Mouse (Mus musculus) layer of hippocampus, postnatal 14 days (tissue): ENCODE data around the gene Ndn. TPM values are rescaled to one million over a fixed set of nuclear protein-coding genes. Genes with fewer than 3 reads are reported as not detected.
A peak's percentile ranks its signal among the peaks of the same experiment; 100 is the strongest.

Experiments used
- DNase-seq, 2 experiments: peaks; one replicate each; pipeline ENCODE4 v3.0.0; 2021 to 2022; ENCODE audit warnings: low spot score in 2 of 2, mixed read lengths in 1 of 2
- long read RNA-seq, 2 experiments: library from polyadenylated mRNA; stranded (forward); transcript quantifications; one replicate each; pipeline ENCODE4 v2.0.0; 2021
- total RNA-seq, 2 experiments: library from RNA; stranded (reverse); gene quantifications; 2 replicates each; pipeline ENCODE4 v1.2.3; 2021

Ndn gene
- 100 to 1,000 TPM; 157 to 162 TPM for total RNA-seq
- long read RNA-seq, experiment 1, transcript Ndn-201 (1 exons, 3,694 nt), result major isoform, 478 of 478 reads
- long read RNA-seq, experiment 1, partial matches to known transcripts, result 0 of 478 reads
- long read RNA-seq, experiment 1, other reads (novel, unspliced or antisense), result 0 of 478 reads
- long read RNA-seq, experiment 2, transcript Ndn-201 (1 exons, 3,694 nt), result major isoform, 617 of 617 reads
- long read RNA-seq, experiment 2, partial matches to known transcripts, result 0 of 617 reads
- long read RNA-seq, experiment 2, other reads (novel, unspliced or antisense), result 0 of 617 reads

DNA sequence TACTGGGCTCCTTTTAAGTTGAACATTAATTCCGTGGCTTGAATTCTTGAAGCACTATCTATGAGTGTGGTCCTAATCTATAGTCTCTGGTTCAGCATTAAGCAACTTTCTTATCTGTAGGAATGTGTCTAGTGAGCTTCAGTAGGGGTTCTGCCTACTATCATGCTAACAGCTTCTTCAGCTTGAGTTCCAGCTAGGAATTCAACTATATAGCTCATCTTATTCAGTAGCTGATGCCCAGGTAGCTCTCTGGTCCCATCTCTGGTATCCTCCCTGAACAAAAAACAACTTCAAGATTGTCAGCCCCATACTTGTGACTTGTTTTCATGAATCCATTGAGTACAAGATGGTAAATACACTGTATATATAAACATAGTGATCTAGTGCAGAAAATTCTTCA lies at the start of gene Ndn:
Gene Ndn, plus strand, starts transcription at position 301 of the 400 bp plus-strand sequence.
- DNase-seq, result no peak

DNA sequence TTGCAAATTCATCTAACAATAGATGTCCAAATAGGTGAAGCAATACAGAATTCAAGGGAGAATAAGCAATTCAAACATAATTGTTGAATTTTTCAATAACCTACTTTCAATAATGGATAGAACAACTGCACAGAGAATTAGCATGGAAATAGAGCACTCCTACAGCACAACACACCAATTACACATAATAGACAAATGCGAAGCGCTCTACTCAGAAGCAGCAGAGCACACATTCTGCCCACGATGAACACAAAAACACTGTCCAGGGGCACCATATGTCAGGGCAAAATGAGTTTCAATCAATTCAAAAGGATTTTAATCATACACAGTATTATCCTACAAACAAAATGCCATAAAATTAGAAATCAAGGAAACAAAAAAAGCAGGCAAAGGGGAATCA lies 43.9 kb upstream of the Ndn start:
- no peak for DNase-seq

DNA sequence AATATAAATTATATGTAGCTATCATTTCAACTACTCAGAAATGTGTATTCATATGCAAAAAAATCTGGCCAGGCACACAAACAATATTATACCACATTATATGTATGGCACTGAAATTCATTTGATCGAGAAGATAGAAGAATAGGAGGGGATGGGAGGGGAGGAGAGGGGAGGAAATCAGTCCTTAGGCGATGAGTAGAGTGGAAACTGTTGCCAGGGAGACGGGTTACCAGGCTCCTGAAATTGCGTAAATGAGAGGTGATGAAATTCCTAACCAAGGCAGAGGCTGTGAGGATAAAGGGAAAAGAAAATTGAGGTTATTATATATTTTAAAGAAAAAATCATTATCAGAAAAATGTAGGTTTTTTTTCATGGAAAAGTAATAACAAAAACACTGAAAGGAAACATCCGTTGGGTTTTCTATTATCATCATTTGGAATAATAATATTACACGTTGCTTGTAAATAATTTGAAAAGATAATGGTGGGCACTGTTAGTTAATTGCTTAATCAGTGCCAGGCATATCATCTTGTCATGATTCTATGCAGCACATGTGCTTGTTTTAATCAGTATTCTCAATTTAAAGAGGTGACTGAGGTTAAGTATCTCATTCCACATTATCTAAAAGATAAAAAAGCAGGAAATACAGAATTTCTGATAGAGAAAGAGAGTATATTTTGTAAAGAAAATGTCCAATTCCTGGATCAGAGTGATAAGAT lies 39.3 kb upstream of the Ndn start:
- peak in 1 of 2 experiments; percentile 31 for DNase-seq

DNA sequence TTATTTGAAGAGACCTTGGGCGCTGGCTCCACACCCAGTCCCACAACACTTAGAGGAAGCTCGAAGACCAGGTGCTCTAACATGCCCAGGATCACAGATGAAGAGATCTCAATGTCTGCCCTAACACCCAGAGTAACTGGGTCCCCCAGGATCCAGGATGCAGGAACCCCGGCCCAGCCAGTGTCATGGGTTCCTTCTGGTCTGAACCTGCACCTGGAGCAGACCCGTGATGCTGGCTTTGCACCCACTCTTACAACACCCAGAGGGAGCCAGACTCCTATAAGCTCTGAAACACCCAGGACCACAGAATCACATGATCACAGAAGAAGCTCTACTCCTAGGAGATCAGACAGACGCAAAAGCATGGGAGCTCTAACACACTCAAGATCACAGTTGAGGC lies 29.6 kb upstream of the Ndn start:
- DNase-seq, result no peak

DNA sequence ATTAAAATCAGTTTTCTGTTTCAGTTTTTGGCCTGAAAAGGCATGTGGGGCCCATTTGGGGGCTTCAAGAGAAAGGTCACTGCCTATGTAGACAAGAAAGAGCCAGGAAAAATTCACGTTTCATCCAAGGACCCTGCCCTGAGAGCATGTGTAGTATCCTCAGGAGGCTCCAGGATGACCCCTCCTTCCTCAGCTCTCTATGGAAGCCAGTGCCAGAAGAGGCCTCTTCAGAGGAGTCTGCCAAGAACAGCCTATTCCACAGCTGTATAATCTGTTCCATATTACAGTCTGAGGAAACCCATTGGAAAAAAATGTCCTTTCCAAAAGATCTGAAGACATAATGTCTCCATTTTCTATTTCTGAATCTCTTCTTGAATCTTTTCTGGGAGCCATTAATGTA lies 958 bp upstream of the Ndn start:
- no peak for DNase-seq

DNA sequence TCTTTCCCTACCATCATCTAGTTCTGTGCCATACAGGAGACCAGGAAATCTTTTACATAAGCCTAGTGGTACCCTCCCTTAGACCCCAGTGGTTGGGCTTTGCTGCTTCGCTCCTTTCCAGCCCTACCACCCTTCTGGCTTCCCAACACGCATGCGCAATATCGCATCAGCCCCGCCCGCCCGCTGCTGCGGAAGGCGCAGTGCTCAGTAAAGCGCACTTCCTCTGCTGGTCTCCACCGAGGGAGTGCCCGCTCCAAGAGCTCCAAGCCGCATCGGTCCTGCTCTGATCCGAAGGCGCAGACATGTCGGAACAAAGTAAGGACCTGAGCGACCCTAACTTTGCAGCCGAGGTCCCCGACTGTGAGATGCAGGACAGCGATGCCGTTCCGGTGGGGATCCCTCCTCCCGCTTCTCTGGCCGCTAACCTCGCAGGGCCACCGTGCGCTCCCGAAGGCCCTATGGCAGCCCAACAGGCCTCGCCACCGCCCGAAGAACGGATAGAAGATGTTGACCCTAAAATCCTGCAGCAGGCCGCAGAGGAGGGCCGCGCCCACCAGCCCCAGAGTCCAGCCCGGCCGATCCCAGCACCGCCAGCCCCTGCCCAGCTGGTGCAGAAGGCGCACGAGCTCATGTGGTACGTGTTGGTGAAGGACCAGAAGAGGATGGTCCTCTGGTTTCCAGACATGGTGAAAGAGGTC lies 1.9 kb downstream of the Ndn start:
- peak; percentile 75 to 85 for DNase-seq

DNA sequence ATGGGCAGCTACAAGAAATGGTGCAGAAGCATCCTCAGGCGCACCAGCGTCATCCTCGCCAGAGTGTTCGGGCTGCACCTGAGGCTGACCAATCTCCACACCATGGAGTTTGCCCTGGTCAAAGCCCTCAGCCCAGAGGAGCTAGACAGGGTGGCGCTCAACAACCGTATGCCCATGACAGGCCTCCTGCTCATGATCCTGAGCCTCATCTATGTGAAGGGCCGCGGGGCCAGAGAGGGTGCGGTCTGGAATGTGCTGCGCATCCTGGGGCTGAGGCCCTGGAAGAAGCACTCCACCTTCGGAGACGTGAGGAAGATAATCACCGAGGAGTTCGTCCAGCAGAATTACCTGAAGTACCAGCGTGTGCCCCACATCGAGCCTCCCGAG lies 2.4 kb downstream of the Ndn start:
- DNase-seq, result peak; percentile 1 to 2

DNA sequence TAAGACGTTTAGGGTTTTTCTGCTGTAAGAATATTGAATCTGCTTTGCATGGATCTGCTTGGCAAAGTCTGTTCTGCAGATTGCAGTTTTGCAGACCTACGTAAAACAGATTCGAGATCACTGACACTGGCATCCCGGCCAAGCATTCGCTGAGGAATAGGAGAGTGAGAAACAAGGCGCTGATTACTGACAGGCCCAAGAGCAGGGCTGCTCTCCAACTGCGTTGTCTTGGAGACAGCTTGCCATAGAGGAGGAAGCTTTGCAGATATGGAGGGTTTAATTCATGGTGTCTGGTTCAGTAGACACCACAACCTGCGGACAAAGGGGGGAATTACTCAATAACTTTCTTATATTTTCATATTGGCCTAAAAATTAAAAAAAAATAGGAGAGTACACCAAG lies 4.9 kb downstream of the Ndn start:
- peak in 1 of 2 experiments; percentile 5 for DNase-seq

DNA sequence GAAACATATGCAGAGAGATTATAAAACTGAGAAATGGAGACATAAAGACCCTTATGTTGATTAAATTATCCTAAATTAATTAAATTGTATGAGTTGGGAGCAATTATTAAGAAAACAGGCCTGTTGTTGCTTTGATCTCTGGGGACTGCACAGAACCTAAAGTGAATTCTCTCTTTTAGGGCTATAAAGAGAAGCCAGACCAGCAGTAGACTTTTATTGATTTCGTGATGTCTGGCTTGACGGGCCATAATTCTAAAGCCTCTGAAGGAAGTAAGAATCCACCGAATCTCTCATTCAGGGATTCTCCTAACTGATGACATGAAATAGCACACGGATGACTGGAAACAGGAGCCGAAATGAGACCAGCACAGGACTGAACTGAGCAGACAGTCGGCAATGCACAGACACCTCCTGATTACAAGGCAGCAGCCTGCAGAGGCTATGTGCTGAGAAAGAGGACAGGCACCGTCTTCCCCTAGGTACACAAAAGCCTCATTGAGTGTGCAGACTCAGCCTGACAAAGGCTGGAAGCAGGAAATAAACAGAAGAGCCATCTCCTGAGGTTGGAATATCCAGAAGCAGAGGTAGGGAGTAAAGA lies 18.8 kb downstream of the Ndn start:
- DNase-seq, result no peak

DNA sequence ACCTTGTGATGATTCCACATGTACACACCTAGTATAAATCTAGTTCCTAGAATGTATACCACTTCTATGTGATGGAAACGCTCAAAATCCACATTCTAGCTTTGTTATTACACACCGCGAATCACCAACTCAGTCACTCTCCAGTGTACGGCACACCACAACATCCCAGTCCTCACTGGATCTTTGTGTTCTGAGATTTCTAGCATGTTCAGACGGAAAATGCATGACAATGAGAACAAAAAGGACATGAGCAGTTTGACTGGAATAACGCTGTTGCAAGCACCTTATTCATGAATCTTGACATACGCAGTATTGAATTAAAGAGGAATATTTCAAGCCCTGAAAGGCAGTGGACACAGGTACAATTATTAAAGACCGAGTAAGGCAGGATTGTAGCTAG lies 20.4 kb downstream of the Ndn start:
- DNase-seq, result no peak

DNA sequence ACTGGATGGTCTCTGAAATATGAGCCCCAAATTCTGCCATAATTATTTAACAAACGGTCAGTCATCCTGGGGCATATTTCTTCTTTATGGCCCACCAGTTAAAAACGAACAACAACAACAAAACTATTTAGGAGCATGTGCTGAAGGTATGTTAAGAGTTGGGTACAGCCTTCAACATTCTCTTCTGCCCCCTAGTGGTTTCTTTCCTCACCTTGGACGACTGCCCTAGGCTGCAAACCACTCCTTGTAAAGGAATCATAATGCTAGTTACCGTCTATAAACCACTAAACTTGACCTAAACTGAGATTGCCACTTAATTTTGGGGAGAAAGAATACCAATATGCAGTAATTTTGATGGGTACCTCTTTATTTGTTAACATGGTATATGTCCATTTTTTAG lies 29.3 kb downstream of the Ndn start:
- no peak for DNase-seq

DNA sequence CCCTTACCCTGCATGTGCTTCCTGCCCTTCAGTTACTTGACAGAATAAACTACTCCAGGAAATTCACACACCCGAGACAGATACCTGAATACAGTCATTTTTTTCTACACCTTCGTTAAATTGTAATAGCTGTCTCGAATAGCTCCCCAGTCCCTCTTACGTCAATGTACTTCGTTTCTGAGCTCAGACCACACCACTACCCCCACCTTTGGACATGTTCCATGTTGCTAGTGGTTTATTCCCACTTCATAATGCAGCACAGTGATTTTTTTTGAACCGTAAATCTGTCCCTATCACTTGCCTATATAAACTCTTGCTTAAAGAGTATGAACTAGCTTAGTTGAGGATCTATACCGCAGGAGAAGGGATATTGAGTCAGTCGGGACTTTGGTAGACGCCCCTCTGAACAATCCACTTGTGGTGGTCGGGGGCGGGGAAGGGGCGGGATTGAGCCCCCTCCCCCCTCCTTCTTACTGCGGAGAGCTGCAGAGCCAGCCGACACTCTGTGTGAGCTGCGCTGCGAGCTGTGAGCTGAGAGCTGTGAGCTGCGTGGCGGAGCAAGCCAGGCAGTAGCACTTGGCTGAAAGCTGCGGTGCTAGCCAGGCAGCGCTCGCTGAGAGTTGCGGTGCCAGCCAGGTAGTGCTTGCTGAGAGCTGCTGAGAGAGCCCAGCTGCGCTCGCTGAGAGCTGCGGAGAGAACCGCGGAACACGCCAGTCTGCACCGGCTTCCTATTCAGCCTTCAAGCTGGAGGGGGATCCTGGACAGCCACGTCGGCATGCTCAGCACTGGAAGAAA lies 30.3 kb downstream of the Ndn start, which contains the start of gene Magel2:
Gene Magel2, plus strand, starts transcription at position 501 of the 795 bp plus-strand sequence.
- DNase-seq, result no peak

DNA sequence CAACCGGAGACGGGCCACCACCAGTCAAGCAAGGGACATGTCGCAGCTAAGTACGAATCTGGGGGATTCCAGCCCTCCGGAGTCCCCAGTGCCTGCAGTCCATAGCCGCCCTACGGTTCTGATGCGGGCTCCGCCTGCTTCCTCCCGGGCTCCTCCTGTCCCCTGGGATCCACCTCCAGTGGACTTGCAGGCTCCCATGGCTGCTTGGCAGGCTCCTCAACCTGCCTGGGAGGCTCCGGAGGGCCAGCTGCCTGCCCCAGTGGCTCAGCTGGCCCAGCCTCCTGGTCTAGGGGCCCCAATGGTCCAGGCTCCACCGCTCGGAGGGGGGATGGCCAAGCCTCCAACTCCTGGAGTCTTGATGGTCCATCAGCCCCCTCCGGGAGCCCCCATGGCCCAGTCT lies 30.9 kb downstream of the Ndn start:
- DNase-seq, result no peak

DNA sequence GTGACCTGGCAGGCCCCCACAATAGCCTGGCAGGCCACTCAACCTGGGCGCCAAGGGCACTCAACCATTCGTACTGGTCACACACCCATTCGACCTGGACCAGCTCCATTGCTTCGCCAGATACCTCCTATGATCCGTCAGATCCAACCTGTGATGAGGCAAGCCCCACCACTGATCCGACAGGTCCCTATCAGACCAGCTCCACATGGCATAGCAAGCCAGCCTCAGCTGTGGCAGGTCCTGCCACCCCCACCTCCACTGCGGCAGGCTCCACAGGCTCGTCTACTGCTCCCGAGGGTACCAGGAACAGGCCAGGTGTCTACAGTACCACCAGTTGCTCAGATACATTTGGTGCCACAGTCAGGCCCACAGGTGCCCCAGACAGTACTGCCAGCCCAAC lies 32.2 kb downstream of the Ndn start:
- DNase-seq, result no peak

DNA sequence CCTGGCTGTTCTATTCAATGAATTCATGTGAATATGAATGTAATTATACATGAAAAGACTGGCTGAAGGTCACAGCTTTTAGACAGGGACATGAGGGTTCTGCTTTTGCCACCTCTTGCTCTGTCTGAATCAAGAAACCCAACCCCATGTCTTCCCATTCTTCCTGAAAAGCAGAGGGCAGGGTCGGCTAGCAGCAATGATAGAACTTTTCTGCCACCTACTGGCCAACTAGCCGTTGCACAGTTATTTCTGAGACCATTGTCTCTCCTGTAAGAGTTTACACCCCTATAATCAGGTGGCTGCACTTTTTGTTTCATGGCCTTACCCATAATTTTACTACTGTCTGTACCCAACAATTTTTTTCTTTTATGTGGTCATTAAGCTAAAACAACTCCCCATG lies 36.0 kb downstream of the Ndn start:
- DNase-seq, result peak in 1 of 2 experiments; percentile 45

DNA sequence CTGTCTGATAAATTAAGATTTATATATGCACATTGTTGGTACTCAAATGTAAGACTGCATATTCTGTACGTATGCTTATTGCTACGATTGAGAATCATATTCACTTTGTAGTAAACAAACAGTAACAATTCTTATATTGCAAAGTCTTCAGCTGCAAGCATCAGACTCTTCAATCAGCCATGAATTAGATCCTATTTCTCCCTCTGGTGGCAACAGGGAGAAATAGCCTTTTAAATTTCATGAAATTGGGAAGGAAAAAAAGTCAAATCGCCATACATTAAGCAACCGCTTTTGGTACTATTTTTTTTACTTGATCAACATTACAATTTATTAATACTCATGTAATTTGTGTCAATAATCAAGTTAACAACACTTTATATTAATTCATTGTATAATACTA lies 41.9 kb downstream of the Ndn start:
- no peak for DNase-seq

DNA sequence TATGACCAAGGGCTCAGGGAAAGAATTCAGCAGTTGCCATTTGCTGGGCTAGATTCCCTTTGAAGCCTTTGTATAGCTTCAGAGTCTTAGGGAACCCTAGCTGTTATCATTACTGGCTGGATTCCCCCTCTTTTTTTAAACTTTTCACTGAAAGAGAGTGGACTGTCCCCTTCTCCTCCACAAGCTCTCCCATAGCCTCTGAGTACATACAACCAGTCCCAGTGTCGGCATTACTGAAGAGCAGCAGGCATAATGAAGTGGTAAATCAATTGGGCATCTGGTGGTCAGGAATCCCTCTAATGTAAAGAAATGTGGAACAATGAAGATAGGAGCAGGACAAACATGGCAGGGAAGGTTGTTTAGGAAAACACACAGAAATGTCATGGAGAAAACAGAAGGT lies 45.8 kb downstream of the Ndn start:
- DNase-seq, result no peak
